Mouse (Mus musculus): ENCODE data around the gene Gstp3.

DNA sequence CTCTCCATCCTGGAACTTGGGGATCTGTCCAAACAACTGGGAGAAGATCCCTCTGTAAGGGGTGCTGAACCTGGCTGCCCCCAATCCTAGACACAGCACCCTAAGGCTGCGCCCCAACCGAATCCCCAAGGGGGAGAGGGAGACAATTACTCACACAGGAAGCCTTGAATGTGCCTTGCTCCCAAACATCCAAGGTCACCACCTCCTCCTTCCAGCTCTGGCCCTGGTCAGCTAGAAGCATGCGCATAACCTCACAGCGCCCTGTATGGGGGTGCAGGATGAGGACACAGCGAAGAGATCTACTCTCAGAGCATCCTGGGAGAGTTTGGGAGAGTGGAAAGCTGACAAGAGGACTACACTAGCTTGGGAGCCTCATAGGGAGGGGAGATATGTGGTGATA lies 788 bp downstream of the Gstp3 start:
- TF ChIP-seq CTCF (IDR thresholded peaks at IDR 0.05): no peak
- no peak for TF ChIP-seq POLR2A (IDR thresholded peaks at IDR 0.05; ENCODE audit: insufficient read depth, low read depth, low read length)
- no peak for TF ChIP-seq EP300 (IDR thresholded peaks at IDR 0.05; ENCODE audit: insufficient read depth, low read depth, low read length)

Measured in heart, adult 2 months (tissue).